Mouse (Mus musculus) CH12.LX (cell line): Measurements from ENCODE around the gene Mras. TPM values are rescaled to one million over a fixed set of nuclear protein-coding genes. Genes with fewer than 3 reads are reported as not detected.
A peak's percentile ranks its signal among the peaks of the same experiment; 100 is the strongest.

Source experiments
- DNase-seq: peaks from one replicate; pipeline ENCODE4 v3.0.0-alpha.2; 2013; ENCODE audit errors: extremely low read depth
- H3K27ac ChIP-seq: 2 replicates; pipeline ENCODE4 v1.5.1; 2012; ENCODE audit warnings: low read depth, mild to moderate bottlenecking, control low read depth, moderate library complexity; ENCODE audit not compliant: insufficient read depth
- H3K27me3 ChIP-seq: replicated peaks from 2 replicates; pipeline ENCODE3; 2012; ENCODE audit warnings: inconsistent platforms
- H3K36me3 ChIP-seq, 2 experiments: replicated peaks in 1 of 2; 2 replicates each; pipeline versions ENCODE3 to v1.6.1; 2012; ENCODE audit warnings: inconsistent platforms in 1 of 2, low read length in 1 of 2, mild to moderate bottlenecking in 1 of 2, mixed read lengths in 1 of 2, moderate library complexity in 1 of 2; ENCODE audit not compliant: control insufficient read depth in 1 of 2, insufficient read depth in 1 of 2
- H3K4me1 ChIP-seq, 2 experiments: 2 replicates each; pipeline ENCODE4 v1.6.1; 2012; ENCODE audit warnings: inconsistent platforms in 1 of 2, moderate library complexity in 1 of 2; ENCODE audit not compliant: insufficient read depth in 2 of 2, control insufficient read depth in 1 of 2
- H3K4me2 ChIP-seq: 2 replicates; pipeline ENCODE4 v1.6.1; 2012; ENCODE audit warnings: low read depth, mild to moderate bottlenecking, control low read depth; ENCODE audit not compliant: poor library complexity, insufficient read depth, severe bottlenecking
- H3K4me3 ChIP-seq, 3 experiments: fragments of 150-350 bp in 1 of 3; sonication (generic) in 1 of 3; replicated peaks in 1 of 3; 2 replicates each; pipeline versions ENCODE3 to v1.5.1; 2011 to 2012; ENCODE audit warnings: low read depth in 2 of 3, low read length in 2 of 3, mild to moderate bottlenecking in 2 of 3, moderate library complexity in 2 of 3, control low read depth in 1 of 3, improper control_type of control experiment in 1 of 3, inconsistent platforms in 1 of 3, mixed read lengths in 1 of 3; ENCODE audit not compliant: poor library complexity in 1 of 3
- H3K79me2 ChIP-seq: replicated peaks from 2 replicates; pipeline ENCODE4 v1.6.1; 2012; ENCODE audit warnings: mild to moderate bottlenecking, moderate library complexity; ENCODE audit not compliant: control insufficient read depth, poor library complexity, insufficient read depth, severe bottlenecking; ENCODE audit errors: extremely low read depth
- H3K9ac ChIP-seq: 2 replicates; pipeline ENCODE4 v1.6.1; 2012; ENCODE audit warnings: low read depth, mild to moderate bottlenecking, control low read depth, moderate library complexity; ENCODE audit not compliant: insufficient read depth
- H3K9me3 ChIP-seq: replicated peaks from 2 replicates; pipeline ENCODE3; 2012; ENCODE audit warnings: low read length, inconsistent platforms, mixed read lengths
- CHD2 ChIP-seq: IDR thresholded peaks from 2 replicates; pipeline ENCODE4 v1.6.1; 2011; ENCODE audit warnings: low read length, improper control_type of control experiment
- CTCF ChIP-seq, 2 experiments: IDR thresholded peaks in 1 of 2; conservative IDR thresholded peaks in 1 of 2; 2 replicates each; pipeline ENCODE4 v1.5.1; 2011 to 2012; ENCODE audit warnings: low read depth in 2 of 2, low read length in 2 of 2, improper control_type of control experiment in 1 of 2, inconsistent platforms in 1 of 2, mild to moderate bottlenecking in 1 of 2, moderate library complexity in 1 of 2
- EP300 ChIP-seq: IDR thresholded peaks from 2 replicates; pipeline ENCODE4 v1.6.1; 2011; ENCODE audit warnings: low read length, improper control_type of control experiment
- ETS1 ChIP-seq: conservative IDR thresholded peaks from 2 replicates; pipeline ENCODE4 v1.6.1; 2012; ENCODE audit warnings: low read depth, mild to moderate bottlenecking, inconsistent platforms, low read length, improper control_type of control experiment, moderate library complexity
- IRF4 ChIP-seq: IDR thresholded peaks from 2 replicates; pipeline ENCODE4 v1.6.1; 2014; ENCODE audit warnings: low read depth, mild to moderate bottlenecking, inconsistent platforms, low read length, improper control_type of control experiment
- MAFK ChIP-seq: IDR thresholded peaks from 2 replicates; pipeline ENCODE4 v1.6.1; 2011; ENCODE audit warnings: low read length, improper control_type of control experiment; ENCODE audit not compliant: insufficient replicate concordance
- MAZ ChIP-seq: IDR thresholded peaks from 2 replicates; pipeline ENCODE4 v1.6.1; 2012; ENCODE audit warnings: low read depth, mild to moderate bottlenecking, inconsistent platforms, low read length, improper control_type of control experiment, moderate library complexity
- NELFE ChIP-seq: IDR thresholded peaks from 2 replicates; pipeline ENCODE4 v1.6.1; 2011; ENCODE audit warnings: low read depth, low read length, improper control_type of control experiment
- NRF1 ChIP-seq: IDR thresholded peaks from 2 replicates; pipeline ENCODE4 v1.6.1; 2014; ENCODE audit warnings: low read depth, mild to moderate bottlenecking, inconsistent platforms, low read length, improper control_type of control experiment, moderate library complexity
- POLR2A ChIP-seq: IDR thresholded peaks from 2 replicates; pipeline ENCODE4 v1.6.1; 2011; ENCODE audit warnings: low read depth, mild to moderate bottlenecking, improper control_type of control experiment, low read length
- RAD21 ChIP-seq: IDR thresholded peaks from 2 replicates; pipeline ENCODE4 v1.6.1; 2011; ENCODE audit warnings: low read depth, mild to moderate bottlenecking, low read length, improper control_type of control experiment, moderate library complexity
- SMC3 ChIP-seq: IDR thresholded peaks from 2 replicates; pipeline ENCODE4 v1.6.1; 2011; ENCODE audit warnings: low read depth, low read length, improper control_type of control experiment
- TBP ChIP-seq: conservative IDR thresholded peaks from 2 replicates; pipeline ENCODE4 v1.6.1; 2011; ENCODE audit warnings: low read depth, low read length, improper control_type of control experiment
- USF1 ChIP-seq: IDR thresholded peaks from 2 replicates; pipeline ENCODE4 v1.6.1; 2014; ENCODE audit warnings: low read depth, mild to moderate bottlenecking, inconsistent platforms, low read length, improper control_type of control experiment
- ZC3H11A ChIP-seq: IDR thresholded peaks from 2 replicates; pipeline ENCODE4 v1.6.1; 2012; ENCODE audit warnings: low read depth, mild to moderate bottlenecking, inconsistent platforms, low read length, improper control_type of control experiment
- ZKSCAN1 ChIP-seq: IDR thresholded peaks from 2 replicates; pipeline ENCODE4 v1.6.1; 2012; ENCODE audit warnings: low read depth, inconsistent platforms, low read length, improper control_type of control experiment, borderline replicate concordance
- ZMIZ1 ChIP-seq: IDR thresholded peaks from 2 replicates; pipeline ENCODE4 v1.6.1; 2012; ENCODE audit warnings: low read depth, mild to moderate bottlenecking, inconsistent platforms, low read length, improper control_type of control experiment
- ZNF384 ChIP-seq: IDR thresholded peaks from 2 replicates; pipeline ENCODE4 v1.6.1; 2012; ENCODE audit warnings: low read depth, low read length, improper control_type of control experiment, inconsistent platforms
- dilution Hi-C: fragments of 300-500 bp; cut with MboI; formaldehyde crosslinking; loops from 2 replicates; pipeline ENCODE4 v1.14.3; 2020; ENCODE audit warnings: low sequenced_read_pairs; ENCODE audit not compliant: extremely low pct_unique_long_range_greater_than_20kb, extremely low pct_ligation_motif_present
- in situ Hi-C: fragments of 300-500 bp; cut with MboI; formaldehyde crosslinking; loops from 3 replicates; pipeline ENCODE4 v1.14.3; 2019; ENCODE audit warnings: low sequenced_read_pairs, low pct_ligation_motif_present, low pct_unique_long_range_greater_than_20kb, mixed read lengths
- polyA plus RNA-seq: library from polyadenylated mRNA; unstranded; fragments of >175 nt; gene quantifications from 2 replicates; pipeline ENCODE4 v1.2.1, GENCODE M21; 2012; ENCODE audit warnings: low read depth; ENCODE audit not compliant: insufficient read length
- total RNA-seq, 2 experiments: library from RNA; depleted of rRNA; stranded (reverse); fragments of 300-350 nt in 1 of 2; fragments of >200 nt in 1 of 2; gene quantifications; 2 replicates each; pipeline ENCODE4 v1.2.3; 2012 to 2014

The Mras gene
- total and polyA plus RNA-seq, 3 experiments, result 0.21 TPM; not detected in 2

GRCm38 (mm10) chr9:99454211-99454610, 17.0 kb upstream of the Mras start:
- no peak overlapping the region for H3K27ac ChIP-seq
- 0 out of 4 replicates have a peak, but pooled peaks cover 2 to 5% of the 10 kb centered on the region in 2 experiments for H3K4me1 ChIP-seq
- no peak for TF ChIP-seq MAZ
- no peak for TF ChIP-seq SMC3
- no peak for TF ChIP-seq ZKSCAN1
- no peak for TF ChIP-seq NRF1
- TF ChIP-seq CTCF (conservative IDR thresholded peaks at IDR 0.05 in 1 of 2, IDR thresholded peaks at IDR 0.05 in 1 of 2; ENCODE audit: low read depth in 2 of 2, low read length in 2 of 2), result no peak
- no peak for TF ChIP-seq IRF4
- no peak for TF ChIP-seq ZMIZ1
- no peak for TF ChIP-seq POLR2A
- no peak for TF ChIP-seq NELFE
- TF ChIP-seq EP300, result no peak
- no peak for TF ChIP-seq ZC3H11A
- no peak for TF ChIP-seq USF1
- no peak overlapping the region for H3K4me3 ChIP-seq
- H3K27me3 ChIP-seq, result peaks cover 2% of the 10 kb centered on the region
- in situ Hi-C loops, result loop anchor here (10.0 kb wide), 2 partner anchors 211 to 389 kb away; no protein-coding TSS in a partner anchor
- DNase-seq, result no peak
- no peak overlapping the region for H3K4me2 ChIP-seq
- H3K79me2 ChIP-seq, result no peaks in the 10 kb centered on the region
- no peaks in the 10 kb centered on the region for H3K9me3 ChIP-seq
- H3K9ac ChIP-seq, result no peak overlapping the region
- H3K36me3 ChIP-seq, result no peaks in the 10 kb centered on the region
- dilution Hi-C loops, result no loop called here

DNA sequence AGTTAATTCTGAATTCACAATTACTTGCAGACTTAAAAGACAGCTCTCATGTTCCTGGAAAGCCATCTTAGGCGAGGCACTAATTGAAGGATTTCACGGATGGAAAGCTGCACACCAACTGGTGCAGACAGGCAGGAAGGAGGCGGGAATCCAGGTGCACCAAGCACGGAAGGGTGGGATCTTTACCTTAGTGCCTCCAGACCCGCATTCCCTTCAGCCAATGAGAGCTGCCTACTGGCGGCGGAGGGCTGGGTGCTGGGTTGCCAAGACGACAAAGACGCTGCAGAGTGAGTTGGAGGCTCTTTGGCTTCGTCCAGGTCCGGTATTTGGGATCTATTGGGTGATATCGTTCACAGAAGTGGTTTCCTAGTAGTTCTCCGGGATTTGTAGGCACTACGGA, 14.0 kb upstream of the Mras start, which contains the start of gene Nme9:
Nme9 (plus strand) TSS at position 315 of the 400 bp plus-strand sequence.
- Histone ChIP-seq H3K36me3 (no peaks in the 10 kb centered on the region), H3K27ac (no peak within 1 kb of the TSS), H3K79me2 (no peaks in the 10 kb centered on the region), H3K27me3 (peaks cover 2% of the 10 kb centered on the region), H3K9ac (no peak within 1 kb of the TSS), H3K4me1 (0 out of 4 replicates have a peak, but pooled peaks cover 0 to 7% of the 10 kb centered on the region in 2 experiments), H3K9me3 (no peaks in the 10 kb centered on the region), H3K4me3 (no peak within 1 kb of the TSS), H3K4me2 (no peak within 1 kb of the TSS)
- dilution Hi-C loops, result no loop called here
- in situ Hi-C loops, result loop anchor here (10.0 kb wide), 2 partner anchors 214 to 386 kb away; no protein-coding TSS in a partner anchor
- TF ChIP-seq CHD2, result no peak
- no peak for DNase-seq

GRCm38 (mm10) chr9:99449886-99450647, 12.9 kb upstream of the Mras start:
- TF ChIP-seq RAD21 (peak; percentile 66), MAFK (no peak), TBP (no peak), SMC3 (peak; percentile 53), ZNF384 (peak; percentile 47; the same call in 1 of the 2 replicates), CTCF (conservative IDR thresholded peaks at IDR 0.05 in 1 of 2, IDR thresholded peaks at IDR 0.05 in 1 of 2; ENCODE audit: low read depth in 2 of 2, low read length in 2 of 2) (peak; percentile 27 to 63; a peak in 3 of 4 replicates), ETS1 (no peak)
- dilution Hi-C loops, result no loop called here
- peak; percentile 51 for DNase-seq

More at GRCm38 (mm10) chr9:99449886-99450647, 12.9 kb upstream of the Mras start:
- Histone ChIP-seq H3K27me3 (peaks cover 2% of the 10 kb centered on the region), H3K4me2 (no peak overlapping the region), H3K36me3 (no peaks in the 10 kb centered on the region), H3K4me3 (no peak overlapping the region), H3K9ac (no peak overlapping the region), H3K27ac (no peak overlapping the region), H3K9me3 (no peaks in the 10 kb centered on the region), H3K4me1 (0 out of 4 replicates have a peak, but pooled peaks cover 0 to 7% of the 10 kb centered on the region in 2 experiments), H3K79me2 (no peaks in the 10 kb centered on the region)
- in situ Hi-C loops, result loop anchor here (10.0 kb wide), 2 partner anchors 215 to 385 kb away; no protein-coding TSS in a partner anchor
